Mouse (Mus musculus): Measurements from ENCODE around the gene Cgnl1.

DNA sequence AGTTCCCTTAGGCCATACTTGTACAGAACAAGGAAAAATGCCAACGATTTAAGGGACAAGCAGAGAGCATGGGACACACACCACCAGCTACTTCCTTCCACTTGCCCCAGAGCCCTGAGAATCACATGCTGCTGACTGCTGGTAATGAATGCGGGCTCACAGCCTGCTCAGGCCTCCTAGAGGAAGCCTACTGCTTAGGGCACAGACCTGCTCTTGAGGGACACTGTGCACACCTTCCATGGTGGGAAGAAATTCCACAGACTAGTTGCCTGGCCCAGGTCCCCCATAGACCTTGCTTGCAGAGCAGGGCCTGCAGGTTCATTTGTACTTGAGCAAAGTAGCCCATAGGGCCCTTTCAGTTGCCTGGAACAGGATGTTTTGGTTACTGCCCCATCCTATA is 136.5 kb downstream of the Cgnl1 start:
- TF ChIP-seq CTCF (IDR thresholded peaks at IDR 0.05; ENCODE audit: low read depth) (no peak), EP300 (IDR thresholded peaks at IDR 0.05; ENCODE audit: low read depth) (no peak)

Data from liver, postnatal 0 days (tissue).